Mouse (Mus musculus) G1E (cell line): ENCODE measurements at regions not wholly inside any gene's neighbourhood (a gene's known extent, or its start where the extent isn't known, plus 50 kb on each side); places are given as distances from the start of the nearest gene placed in this dataset.

ENCODE experiments used
- CTCF ChIP-seq: IDR thresholded peaks from 2 replicates; pipeline ENCODE4 v1.5.1; 2012; ENCODE audit warnings: low read depth, low read length, inconsistent platforms, mixed read lengths
- GATA1 ChIP-seq: IDR thresholded peaks from 2 replicates; pipeline ENCODE4 v1.6.1; 2012; ENCODE audit warnings: borderline replicate concordance, low read length, inconsistent platforms, mixed read lengths
- GATA2 ChIP-seq: IDR thresholded peaks from 2 replicates; pipeline ENCODE4 v1.6.1; 2012; ENCODE audit warnings: low read depth, low read length, inconsistent platforms, borderline replicate concordance
- POLR2AphosphoS5 ChIP-seq: IDR thresholded peaks from 2 replicates; pipeline ENCODE4 v1.6.1; 2012; ENCODE audit warnings: low read depth, low read length, inconsistent platforms; ENCODE audit not compliant: insufficient replicate concordance
- TAL1 ChIP-seq: conservative IDR thresholded peaks from 2 replicates; pipeline ENCODE4 v1.6.1; 2012; ENCODE audit warnings: low read depth, low read length, inconsistent platforms, mixed read lengths

- no peak for TF ChIP-seq CTCF
- TF ChIP-seq POLR2AphosphoS5: no peak
- no peak for TF ChIP-seq TAL1
- no peak for TF ChIP-seq GATA1
- TF ChIP-seq GATA2: no peak
Measured at GRCm38 (mm10) chr4:26273754-26274153, 72.9 kb downstream of the Manea start.
